Mouse (Mus musculus) MEL (cell line): ENCODE data around the gene Mfsd4a. TPM values are rescaled to one million over a fixed set of nuclear protein-coding genes. Genes with fewer than 3 reads are reported as not detected.

Experiments
- DNase-seq: peaks from one replicate; pipeline ENCODE4 v3.0.0; 2011; ENCODE audit warnings: low read depth, low spot score
- H3K27ac ChIP-seq: 2 replicates; pipeline ENCODE4 v1.5.1; 2012; ENCODE audit warnings: low read depth, mild to moderate bottlenecking, control low read depth, low read length, moderate library complexity; ENCODE audit not compliant: control insufficient read depth
- H3K27me3 ChIP-seq, 2 experiments: fragments of 150-350 bp in 1 of 2; sonication (generic) in 1 of 2; 2 replicates each; pipeline ENCODE4 v1.6.1; 2012; ENCODE audit warnings: low read length in 2 of 2, mild to moderate bottlenecking in 2 of 2, improper control_type of control experiment in 1 of 2, moderate library complexity in 1 of 2; ENCODE audit not compliant: insufficient read depth in 2 of 2, control insufficient read depth in 1 of 2
- H3K36me3 ChIP-seq, 2 experiments: 2 replicates each; pipeline ENCODE4 v1.6.1; 2012 to 2014; ENCODE audit warnings: low read length in 2 of 2, improper control_type of control experiment in 1 of 2, inconsistent platforms in 1 of 2, mild to moderate bottlenecking in 1 of 2; ENCODE audit not compliant: insufficient read depth in 2 of 2, control insufficient read depth in 1 of 2
- H3K4me1 ChIP-seq, 2 experiments: fragments of 150-350 bp in 1 of 2; sonication (generic) in 1 of 2; 2 replicates each; pipeline ENCODE4 v1.6.1; 2012; ENCODE audit warnings: low read length in 2 of 2, improper control_type of control experiment in 1 of 2, mild to moderate bottlenecking in 1 of 2; ENCODE audit not compliant: insufficient read depth in 2 of 2, control insufficient read depth in 1 of 2
- H3K4me3 ChIP-seq, 2 experiments: fragments of 150-350 bp in 1 of 2; sonication (generic) in 1 of 2; 2 replicates each; pipeline ENCODE4 v1.5.1; 2012; ENCODE audit warnings: low read depth in 2 of 2, low read length in 2 of 2, mild to moderate bottlenecking in 2 of 2, moderate library complexity in 2 of 2, control low read depth in 1 of 2, improper control_type of control experiment in 1 of 2; ENCODE audit not compliant: control insufficient read depth in 1 of 2, insufficient read depth in 1 of 2
- H3K79me2 ChIP-seq: 2 replicates; pipeline ENCODE4 v1.6.1; 2012; ENCODE audit warnings: mild to moderate bottlenecking, low read length, moderate library complexity; ENCODE audit not compliant: control insufficient read depth, poor library complexity, insufficient read depth
- H3K9ac ChIP-seq: 2 replicates; pipeline ENCODE4 v1.6.1; 2012; ENCODE audit warnings: low read depth, mild to moderate bottlenecking, control low read depth, low read length, moderate library complexity; ENCODE audit not compliant: control insufficient read depth, poor library complexity, severe bottlenecking
- H3K9me3 ChIP-seq: fragments of 150-350 bp; sonication (generic); replicated peaks from 2 replicates; pipeline ENCODE4 v1.6.1; 2012; ENCODE audit warnings: mild to moderate bottlenecking, low read length, improper control_type of control experiment, moderate library complexity; ENCODE audit not compliant: insufficient read depth
- BHLHE40 ChIP-seq: IDR thresholded peaks from 2 replicates; pipeline ENCODE4 v1.6.1; 2012; ENCODE audit warnings: low read depth, mild to moderate bottlenecking, inconsistent platforms, low read length, improper control_type of control experiment, borderline replicate concordance
- CHD2 ChIP-seq: IDR thresholded peaks from 2 replicates; pipeline ENCODE4 v1.6.1; 2011; ENCODE audit warnings: low read length, improper control_type of control experiment
- CTCF ChIP-seq, 3 experiments: IDR thresholded peaks in 2 of 3; conservative IDR thresholded peaks in 1 of 3; 2 replicates each; pipeline ENCODE4 v1.5.1; 2011 to 2012; ENCODE audit warnings: low read length in 3 of 3, low read depth in 2 of 3, mild to moderate bottlenecking in 2 of 3, improper control_type of control experiment in 1 of 3, inconsistent platforms in 1 of 3, mixed read lengths in 1 of 3, moderate library complexity in 1 of 3; ENCODE audit not compliant: control insufficient read depth in 1 of 3, insufficient read depth in 1 of 3, poor library complexity in 1 of 3, severe bottlenecking in 1 of 3
- ETS1 ChIP-seq: IDR thresholded peaks from 2 replicates; pipeline ENCODE4 v1.6.1; 2012; ENCODE audit warnings: low read depth, mild to moderate bottlenecking, inconsistent platforms, low read length, improper control_type of control experiment, moderate library complexity
- GATA1 ChIP-seq: IDR thresholded peaks from 2 replicates; pipeline ENCODE4 v1.6.1; 2011; ENCODE audit warnings: low read depth, low read length, improper control_type of control experiment
- HCFC1 ChIP-seq: IDR thresholded peaks from 2 replicates; pipeline ENCODE4 v1.6.1; 2012; ENCODE audit warnings: low read depth, mild to moderate bottlenecking, inconsistent platforms, low read length, improper control_type of control experiment, moderate library complexity
- JUND ChIP-seq: IDR thresholded peaks from 2 replicates; pipeline ENCODE4 v1.6.1; 2011; ENCODE audit warnings: low read depth, mild to moderate bottlenecking, improper control_type of control experiment, low read length
- MAFK ChIP-seq: IDR thresholded peaks from 2 replicates; pipeline ENCODE4 v1.6.1; 2011; ENCODE audit warnings: low read depth, mild to moderate bottlenecking, low read length, improper control_type of control experiment, borderline replicate concordance
- MAZ ChIP-seq: IDR thresholded peaks from 2 replicates; pipeline ENCODE4 v1.6.1; 2012; ENCODE audit warnings: low read depth, mild to moderate bottlenecking, inconsistent platforms, low read length, improper control_type of control experiment
- MEF2A ChIP-seq: IDR thresholded peaks from 2 replicates; pipeline ENCODE4 v1.6.1; 2014; ENCODE audit warnings: low read depth, mild to moderate bottlenecking, inconsistent platforms, low read length, improper control_type of control experiment; ENCODE audit not compliant: poor library complexity, insufficient replicate concordance, severe bottlenecking; ENCODE audit errors: extremely low read depth
- MXI1 ChIP-seq: IDR thresholded peaks from 2 replicates; pipeline ENCODE4 v1.6.1; 2011; ENCODE audit warnings: mild to moderate bottlenecking, low read depth, low read length, improper control_type of control experiment
- MYB ChIP-seq: IDR thresholded peaks from 2 replicates; pipeline ENCODE4 v1.6.1; 2011; ENCODE audit warnings: mild to moderate bottlenecking, low read depth, low read length, improper control_type of control experiment
- MYC ChIP-seq: IDR thresholded peaks from 2 replicates; pipeline ENCODE4 v1.6.1; 2011; ENCODE audit warnings: low read depth, mild to moderate bottlenecking, low read length, improper control_type of control experiment, moderate library complexity
- NELFE ChIP-seq: IDR thresholded peaks from 2 replicates; pipeline ENCODE4 v1.6.1; 2011; ENCODE audit warnings: low read depth, low read length, improper control_type of control experiment
- NRF1 ChIP-seq: IDR thresholded peaks from 2 replicates; pipeline ENCODE4 v1.6.1; 2014; ENCODE audit warnings: low read depth, mild to moderate bottlenecking, inconsistent platforms, low read length, improper control_type of control experiment, moderate library complexity; ENCODE audit not compliant: poor library complexity, insufficient read depth, severe bottlenecking
- POLR2AphosphoS2 ChIP-seq: IDR thresholded peaks from 2 replicates; pipeline ENCODE4 v1.6.1; 2011; ENCODE audit warnings: low read length, improper control_type of control experiment
- RAD21 ChIP-seq: IDR thresholded peaks from 2 replicates; pipeline ENCODE4 v1.6.1; 2011; ENCODE audit warnings: mild to moderate bottlenecking, low read depth, low read length, improper control_type of control experiment
- RCOR1 ChIP-seq: IDR thresholded peaks from 2 replicates; pipeline ENCODE4 v1.6.1; 2012; ENCODE audit warnings: low read depth, mild to moderate bottlenecking, inconsistent platforms, low read length, improper control_type of control experiment
- SMC3 ChIP-seq: IDR thresholded peaks from 2 replicates; pipeline ENCODE4 v1.6.1; 2011; ENCODE audit warnings: low read depth, low read length, improper control_type of control experiment
- TAL1 ChIP-seq: IDR thresholded peaks from 2 replicates; pipeline ENCODE4 v1.6.1; 2012; ENCODE audit warnings: mild to moderate bottlenecking, inconsistent platforms, low read length, moderate library complexity, mixed read lengths
- TBP ChIP-seq: IDR thresholded peaks from 2 replicates; pipeline ENCODE4 v1.8.0; 2011; ENCODE audit warnings: low read depth, low read length, improper control_type of control experiment
- UBTF ChIP-seq: IDR thresholded peaks from 2 replicates; pipeline ENCODE4 v1.6.1; 2012; ENCODE audit warnings: low read depth, mild to moderate bottlenecking, inconsistent platforms, low read length, improper control_type of control experiment, moderate library complexity, borderline replicate concordance; ENCODE audit not compliant: insufficient read depth
- USF1 ChIP-seq: IDR thresholded peaks from 2 replicates; pipeline ENCODE4 v1.6.1; 2014; ENCODE audit warnings: low read depth, mild to moderate bottlenecking, inconsistent platforms, low read length, improper control_type of control experiment, moderate library complexity
- ZMIZ1 ChIP-seq: IDR thresholded peaks from 2 replicates; pipeline ENCODE4 v1.6.1; 2012; ENCODE audit warnings: low read depth, mild to moderate bottlenecking, inconsistent platforms, low read length, improper control_type of control experiment, moderate library complexity
- polyA plus RNA-seq, 2 experiments: library from polyadenylated mRNA; stranded (reverse) in 1 of 2; unstranded in 1 of 2; fragments of >175 nt in 1 of 2; fragments of >200 nt in 1 of 2; gene quantifications; 2 replicates each; pipeline versions ENCODE4 v1.2.1 to v1.2.4; 2012; ENCODE audit warnings: low replicate concordance in 2 of 2, low read depth in 1 of 2; ENCODE audit not compliant: insufficient read length in 2 of 2, insufficient read depth in 1 of 2, missing spikeins in 1 of 2
- total RNA-seq: library from RNA; depleted of rRNA; stranded (reverse); fragments of 300-350 nt; gene quantifications from 2 replicates; pipeline ENCODE4 v1.2.3, GENCODE M21; 2012

The Mfsd4a gene
- total and polyA plus RNA-seq, 3 experiments = 3.6 to 15.5 TPM; not detected in 1

GRCm38 (mm10) chr1:132007282-132007815 lies 60.5 kb downstream of the Mfsd4a start, which contains the start of gene Elk4 (continued):
- no peak for TF ChIP-seq RAD21
- no peak for TF ChIP-seq CHD2
- TF ChIP-seq NRF1 = peak; percentile 7; the same call in 1 of the 2 replicates
- no peak for TF ChIP-seq MEF2A
- TF ChIP-seq HCFC1 = peak; percentile 77
- TF ChIP-seq JUND = no peak
- no peak for TF ChIP-seq TAL1
- no peak for TF ChIP-seq RCOR1
- no peak for TF ChIP-seq MAFK
- TF ChIP-seq BHLHE40 = no peak
- peak; percentile 93 for TF ChIP-seq ZMIZ1
- TF ChIP-seq MXI1 = peak; percentile 70
- TF ChIP-seq TBP = no peak; the same call in 1 of the 2 replicates
- TF ChIP-seq ETS1 = peak; percentile 43

GRCm38 (mm10) chr1:132006721-132007120 lies 61.1 kb downstream of the Mfsd4a start:
- Histone ChIP-seq H3K27ac (no peak overlapping the region; the same call in 1 of the 2 replicates), H3K4me1 (peaks cover 30 to 35% of the 10 kb centered on the region in 2 experiments)

More at GRCm38 (mm10) chr1:132006721-132007120, 61.1 kb downstream of the Mfsd4a start:
- H3K4me3 ChIP-seq = peak overlapping the region; percentile 90 to 96
- no peaks in the 10 kb centered on the region for H3K9me3 ChIP-seq
- H3K9ac ChIP-seq = peak overlapping the region; percentile 93
- peaks cover 0 to 45% of the 10 kb centered on the region in 2 experiments; a peak in 2 of 4 replicates for H3K36me3 ChIP-seq
- no peak for TF ChIP-seq TBP
- no peak for TF ChIP-seq POLR2AphosphoS2
- no peak for TF ChIP-seq MYB
- TF ChIP-seq CTCF (IDR thresholded peaks at IDR 0.05 in 2 of 3, conservative IDR thresholded peaks at IDR 0.05 in 1 of 3; ENCODE audit: control insufficient read depth in 1 of 3, insufficient read depth in 1 of 3, low read depth in 2 of 3, low read length in 3 of 3, poor library complexity in 1 of 3, severe bottlenecking in 1 of 3) = no peak
- TF ChIP-seq CHD2 = no peak
- TF ChIP-seq ETS1 = no peak
- no peak for TF ChIP-seq NELFE
- TF ChIP-seq TAL1 = no peak
- no peak for TF ChIP-seq HCFC1
- TF ChIP-seq JUND = no peak
- TF ChIP-seq MAZ = no peak
- no peak for TF ChIP-seq MEF2A
- TF ChIP-seq GATA1 = no peak
- TF ChIP-seq USF1 = no peak
- no peak for TF ChIP-seq RCOR1
- no peak for TF ChIP-seq MYC
- TF ChIP-seq SMC3 = no peak
- no peak for TF ChIP-seq UBTF
- TF ChIP-seq RAD21 = no peak
- TF ChIP-seq, all 39 proteins: peak for 0
- no peaks in the 10 kb centered on the region for H3K27me3 ChIP-seq
- no peak for DNase-seq
- H3K79me2 ChIP-seq = peaks cover 38% of the 10 kb centered on the region
